Mouse (Mus musculus) brain, embryonic 14.5 days (tissue): Measurements from ENCODE around the gene Usp34.

ENCODE experiments used
- CTCF ChIP-seq: fragments of 200-500 bp; IDR thresholded peaks from 2 replicates; pipeline ENCODE4 v1.5.1; 2012; ENCODE audit warnings: inconsistent platforms, mild to moderate bottlenecking, moderate library complexity, borderline replicate concordance; ENCODE audit not compliant: insufficient read depth, insufficient read length; ENCODE audit errors: extremely low read depth
- POLR2A ChIP-seq: fragments of 200-500 bp; IDR thresholded peaks from 2 replicates; pipeline ENCODE4 v1.6.1; 2012; ENCODE audit warnings: mild to moderate bottlenecking, inconsistent platforms, borderline replicate concordance; ENCODE audit not compliant: poor library complexity, insufficient read depth, insufficient read length, severe bottlenecking; ENCODE audit errors: extremely low read depth

DNA sequence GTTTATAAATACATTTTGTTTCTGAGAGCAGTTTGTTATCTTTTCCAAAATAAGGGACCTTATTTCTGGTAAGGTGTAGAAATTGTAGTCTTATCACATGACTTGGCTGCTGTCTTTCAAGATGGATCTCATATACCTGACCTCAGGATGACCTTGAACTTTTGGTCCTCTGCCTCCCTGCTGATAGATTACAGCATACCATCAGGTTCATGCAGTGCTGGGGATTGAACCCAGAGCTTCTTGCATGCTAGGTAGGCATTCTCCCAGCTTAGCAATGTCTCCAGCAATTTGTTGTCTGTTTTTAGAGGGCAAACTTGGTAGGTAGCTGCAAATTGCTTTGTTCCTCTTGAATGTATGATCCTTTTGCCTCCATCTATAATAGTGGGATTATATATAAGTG is 41.7 kb upstream of the Usp34 start:
- TF ChIP-seq CTCF (no peak), POLR2A (no peak)
